9 mouse cellular contexts compared by ENCODE assay signal in genomic region chr2:173337666-173338065, GRCm38 (mm10).
DNase-seq lines count a peak whose midpoint lies in the region; ATAC-seq and TF ChIP-seq lines count a peak whose summit lies in the region.
"Had no signal": no experiment of that assay in that cellular context is flagged by ENCODE, and none has a peak within 500 bp of the region (broad histone marks: within the 10 kb centered on the region; RNA-seq: fewer than 3 reads in every experiment).

No protein-coding gene starts in this region.

- no peak overlapping the region for H3K27ac ChIP-seq in kidney, adult 2 months (ENCODE audit: insufficient read depth, low read depth, low read length)
- H3K27ac ChIP-seq in heart, embryonic 16.5 days (ENCODE audit: low read length), result peak overlapping the region; percentile 19; the same call in 1 of the 2 replicates
- no peak overlapping the region for H3K27ac ChIP-seq in layer of hippocampus, adult 2 months
- H3K27ac ChIP-seq in midbrain, embryonic 16.5 days (ENCODE audit: low read length), result no peak overlapping the region

- H3K9me3 ChIP-seq in heart, embryonic 16.5 days (replicated peaks; ENCODE audit: control insufficient read depth, low read length), result no peaks in the 10 kb centered on the region
- no peaks in the 10 kb centered on the region for H3K9me3 ChIP-seq in midbrain, embryonic 16.5 days (replicated peaks; ENCODE audit: control insufficient read depth, low read length, poor library complexity, severe bottlenecking)

- no peak for ATAC-seq in heart, embryonic 16.5 days (replicated peaks; ENCODE audit: extremely low read depth, insufficient read depth, low FRiP score)
- no peak for ATAC-seq in midbrain, embryonic 16.5 days

- no peak overlapping the region for H3K4me2 ChIP-seq in heart, embryonic 16.5 days (ENCODE audit: low read depth, low read length)
- H3K4me2 ChIP-seq in midbrain, embryonic 16.5 days (ENCODE audit: low read length), result no peak overlapping the region

- no peaks in the 10 kb centered on the region for H3K27me3 ChIP-seq in kidney, adult 2 months (replicated peaks; ENCODE audit: control insufficient read depth, insufficient read depth, low read length)
- H3K27me3 ChIP-seq in heart, embryonic 16.5 days (ENCODE audit: control insufficient read depth, insufficient read depth, low read length), result no peaks in the 10 kb centered on the region
- no peaks in the 10 kb centered on the region for H3K27me3 ChIP-seq in midbrain, embryonic 16.5 days (ENCODE audit: control insufficient read depth, insufficient read depth, low read depth, low read length)

- no peak for TF ChIP-seq CTCF in kidney, adult 2 months (conservative IDR thresholded peaks at IDR 0.05; ENCODE audit: insufficient read depth, insufficient read length, low read depth, low read length)
- TF ChIP-seq CTCF in layer of hippocampus, adult 2 months (conservative IDR thresholded peaks at IDR 0.05), result no peak

- DNase-seq in kidney, adult 2 months, result peak; percentile 64
- no peak for DNase-seq in kidney, adult 18-20 months
- peak; percentile 52 for DNase-seq in Muller cell, postnatal 12 days (ENCODE audit: inconsistent ontology term)
- peak; percentile 48 to 66 for DNase-seq in lung, postnatal 4 days
- no peak for DNase-seq in layer of hippocampus, adult 2 months (ENCODE audit: low spot score in 2 of 2)
- DNase-seq in neural tube, embryonic 10.5 days (ENCODE audit: extremely low spot score, low spot score), result no peak

- H3K36me3 ChIP-seq in kidney, adult 2 months (ENCODE audit: control insufficient read depth, insufficient read depth, low read length), result no peaks in the 10 kb centered on the region
- no peaks in the 10 kb centered on the region for H3K36me3 ChIP-seq in heart, embryonic 16.5 days (ENCODE audit: control insufficient read depth, insufficient read depth)
- no peaks in the 10 kb centered on the region for H3K36me3 ChIP-seq in midbrain, embryonic 16.5 days (ENCODE audit: control insufficient read depth, insufficient read depth, low read length)
- H3K36me3 ChIP-seq: G1E had no signal

- H3K9ac ChIP-seq in heart, embryonic 16.5 days (ENCODE audit: low read length), result no peak overlapping the region
- no peak overlapping the region for H3K9ac ChIP-seq in midbrain, embryonic 16.5 days (ENCODE audit: low read depth, low read length)

- 39% methylated on average over 5 of the region's 5 CpGs for WGBS in kidney, adult 2 months
- 72% methylated on average over 5 of the region's 5 CpGs for WGBS in heart, embryonic 16.5 days
- 84% methylated on average over 5 of the region's 5 CpGs for WGBS in midbrain, embryonic 16.5 days

- no peak for TF ChIP-seq POLR2A in kidney, adult 2 months (IDR thresholded peaks at IDR 0.05; ENCODE audit: low read depth, low read length)

- peaks cover 8% of the 10 kb centered on the region for H3K4me1 ChIP-seq in kidney, adult 2 months (ENCODE audit: control insufficient read depth, insufficient read depth, low read length)
- peaks cover 53% of the 10 kb centered on the region for H3K4me1 ChIP-seq in heart, embryonic 16.5 days (ENCODE audit: control insufficient read depth, insufficient read depth, low read length)
- H3K4me1 ChIP-seq in midbrain, embryonic 16.5 days (ENCODE audit: control insufficient read depth, insufficient read depth, low read length), result peaks cover 41% of the 10 kb centered on the region

- H3K4me3 ChIP-seq in kidney, adult 2 months (ENCODE audit: insufficient read depth, low read depth, low read length), result no peak overlapping the region
- no peak overlapping the region for H3K4me3 ChIP-seq in heart, embryonic 16.5 days (ENCODE audit: low read length)
- H3K4me3 ChIP-seq in layer of hippocampus, adult 2 months, result no peak overlapping the region
- no peak overlapping the region for H3K4me3 ChIP-seq in midbrain, embryonic 16.5 days (ENCODE audit: low read depth, low read length)

Comparison
In these comparisons a context has a peak if more than half of its experiments do, and no peak if none do; other contexts are left out.
1. DNase-seq: peak in kidney, adult 2 months (single experiment), Muller cell, postnatal 12 days (single experiment) and lung, postnatal 4 days (2 of 2); none in kidney, adult 18-20 months (single experiment), layer of hippocampus, adult 2 months (0 of 2) and neural tube, embryonic 10.5 days (single experiment).